Mouse (Mus musculus) retina, postnatal 7 days (tissue): Measurements from ENCODE around the gene Reg3a.
A peak's percentile ranks its signal among the peaks of the same experiment; 100 is the strongest.
"Not testable (repeated sequence)": the region's sequence is repeated elsewhere in the genome, so short reads cannot be mapped to it uniquely, and the experiment has no call there.

Experiments used
- DNase-seq: peaks from one replicate; pipeline ENCODE4 v3.0.0-alpha.2; 2012; ENCODE audit warnings: low read depth, low spot score

Reg3a gene

GRCm38 (mm10) chr6:78380409-78380808 lies at the start of gene Reg3a:
Gene Reg3a, plus strand, starts transcription at chr6:78380709.
- DNase-seq, result no peak

- peak; percentile 8 for DNase-seq
Observed at GRCm38 (mm10) chr6:78331919-78332569, 48.5 kb upstream of the Reg3a start.

GRCm38 (mm10) chr6:78340296-78340695 lies 40.2 kb upstream of the Reg3a start:
- no peak for DNase-seq

- no peak for DNase-seq
Observed at GRCm38 (mm10) chr6:78341689-78342088, 38.8 kb upstream of the Reg3a start.

- DNase-seq, result no peak
Observed at GRCm38 (mm10) chr6:78361971-78362563, 18.4 kb upstream of the Reg3a start.

GRCm38 (mm10) chr6:78370357-78370756 lies 10.2 kb upstream of the Reg3a start, which contains the start of gene Reg3b:
Gene Reg3b, plus strand, starts transcription at chr6:78370657.
- DNase-seq, result no peak

GRCm38 (mm10) chr6:78378765-78379164 lies 1.7 kb upstream of the Reg3a start, which contains the start of gene Reg3d:
Gene Reg3d, minus strand, starts transcription at chr6:78378865.
- no peak for DNase-seq

GRCm38 (mm10) chr6:78385609-78386008 lies 5.1 kb downstream of the Reg3a start:
- no peak for DNase-seq

- DNase-seq, result not testable (repeated sequence)
Observed at GRCm38 (mm10) chr6:78395323-78395722, 14.8 kb downstream of the Reg3a start, which contains the start of gene Reg2. Gene Reg2, plus strand, starts transcription at chr6:78395623.

GRCm38 (mm10) chr6:78422411-78422810 lies 41.9 kb downstream of the Reg3a start, which contains the start of gene Reg1:
Gene Reg1, plus strand, starts transcription at chr6:78422711.
- not testable (repeated sequence) for DNase-seq

- no peak for DNase-seq
Observed at GRCm38 (mm10) chr6:78425497-78425896, 45.0 kb downstream of the Reg3a start.
